Mouse (Mus musculus) ovary, adult 18-20 months (tissue): ENCODE data around the gene Ptpn7.

ENCODE experiments used
- DNase-seq: peaks from one replicate; pipeline ENCODE4 v3.0.0; 2022; ENCODE audit warnings: low spot score, mixed read lengths

Ptpn7 gene

DNA sequence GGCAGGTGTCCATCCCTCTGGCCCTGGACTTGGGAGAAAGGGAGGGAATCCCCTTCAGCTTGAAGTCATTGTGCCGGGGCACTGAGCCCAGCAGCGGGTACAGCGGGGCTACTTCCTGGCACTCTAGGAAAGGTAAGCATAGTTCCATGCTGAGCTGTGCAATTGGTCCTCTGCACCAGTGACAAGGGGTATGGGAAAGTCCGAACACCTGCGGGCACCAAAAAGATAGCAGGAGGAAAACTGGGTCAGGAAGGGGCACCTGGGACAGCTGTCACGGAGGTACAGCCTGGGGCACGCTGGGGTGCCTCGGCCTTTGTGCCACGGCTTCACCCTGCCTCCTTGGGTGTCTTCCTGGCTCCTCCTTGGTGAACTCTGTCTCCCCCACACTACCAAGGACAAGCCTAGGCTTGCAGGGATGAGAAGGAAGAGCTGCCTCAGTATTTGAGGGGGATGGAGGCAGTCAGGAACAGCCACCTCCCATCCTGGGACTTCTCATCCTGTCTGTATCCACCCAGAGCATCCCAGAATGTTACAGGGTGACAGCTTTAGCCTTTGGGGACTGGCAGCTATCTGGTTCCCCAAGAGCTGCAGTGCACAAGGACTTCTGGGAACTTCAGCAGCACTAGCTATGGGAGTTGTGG, 2.8 kb upstream of the Ptpn7 start:
- no peak for DNase-seq

DNA sequence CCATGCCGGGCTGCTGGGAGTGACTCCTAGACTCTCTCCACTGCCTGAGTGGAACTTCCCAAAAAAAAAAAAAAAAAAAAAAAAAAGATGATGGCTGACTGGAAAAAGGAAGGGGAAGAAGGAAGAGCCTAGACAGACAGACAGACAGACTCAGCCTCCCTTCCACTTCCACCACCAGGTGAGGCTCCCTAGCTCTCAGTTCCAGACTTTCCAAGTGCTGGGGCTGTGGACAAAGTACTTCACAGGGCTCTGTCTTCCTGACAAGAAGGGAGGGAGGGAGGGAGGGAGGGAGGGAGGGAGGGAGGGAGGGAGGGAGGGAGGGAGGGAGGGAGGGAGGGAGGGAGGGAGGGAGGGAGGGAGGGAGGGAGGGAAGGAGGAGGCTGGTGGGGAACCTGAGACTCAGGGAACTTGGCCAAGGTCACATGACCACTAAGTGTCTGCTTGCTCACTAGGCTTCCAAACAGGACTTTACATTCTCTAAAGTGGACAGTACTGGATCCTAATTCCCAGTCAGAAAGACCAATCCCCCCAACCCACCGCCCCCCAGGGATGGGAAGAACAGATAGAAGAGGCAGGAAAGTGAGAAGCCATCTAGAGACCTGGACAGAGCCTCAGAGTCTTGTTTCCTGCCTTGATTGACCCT, 2.0 kb upstream of the Ptpn7 start:
- DNase-seq = no peak

GRCm38 (mm10) chr1:135131034-135131433, 1.5 kb upstream of the Ptpn7 start:
- no peak for DNase-seq

DNA sequence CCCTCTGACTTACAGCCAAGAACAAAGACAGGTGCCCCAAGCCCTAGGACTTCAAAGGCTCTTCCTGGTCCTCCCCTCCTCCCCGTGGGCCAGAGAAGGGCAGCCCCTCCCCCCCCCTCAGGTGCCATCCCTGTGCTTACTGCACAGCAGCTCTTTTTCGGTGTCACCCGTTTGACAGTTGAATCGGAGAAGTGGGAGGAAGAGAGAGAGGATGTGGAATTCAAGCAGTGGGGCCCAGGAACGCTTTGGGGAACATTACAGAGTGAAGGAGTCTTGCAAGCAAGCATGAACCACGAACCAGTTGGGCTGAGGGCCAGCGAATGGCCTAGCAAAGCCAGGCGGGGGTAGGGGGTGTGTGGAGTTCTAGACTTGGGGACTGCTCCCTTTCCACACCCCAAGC, 940 bp upstream of the Ptpn7 start:
- DNase-seq = no peak

- DNase-seq = no peak
Observed at GRCm38 (mm10) chr1:135132893-135133369, 431 bp downstream of the Ptpn7 start.

DNA sequence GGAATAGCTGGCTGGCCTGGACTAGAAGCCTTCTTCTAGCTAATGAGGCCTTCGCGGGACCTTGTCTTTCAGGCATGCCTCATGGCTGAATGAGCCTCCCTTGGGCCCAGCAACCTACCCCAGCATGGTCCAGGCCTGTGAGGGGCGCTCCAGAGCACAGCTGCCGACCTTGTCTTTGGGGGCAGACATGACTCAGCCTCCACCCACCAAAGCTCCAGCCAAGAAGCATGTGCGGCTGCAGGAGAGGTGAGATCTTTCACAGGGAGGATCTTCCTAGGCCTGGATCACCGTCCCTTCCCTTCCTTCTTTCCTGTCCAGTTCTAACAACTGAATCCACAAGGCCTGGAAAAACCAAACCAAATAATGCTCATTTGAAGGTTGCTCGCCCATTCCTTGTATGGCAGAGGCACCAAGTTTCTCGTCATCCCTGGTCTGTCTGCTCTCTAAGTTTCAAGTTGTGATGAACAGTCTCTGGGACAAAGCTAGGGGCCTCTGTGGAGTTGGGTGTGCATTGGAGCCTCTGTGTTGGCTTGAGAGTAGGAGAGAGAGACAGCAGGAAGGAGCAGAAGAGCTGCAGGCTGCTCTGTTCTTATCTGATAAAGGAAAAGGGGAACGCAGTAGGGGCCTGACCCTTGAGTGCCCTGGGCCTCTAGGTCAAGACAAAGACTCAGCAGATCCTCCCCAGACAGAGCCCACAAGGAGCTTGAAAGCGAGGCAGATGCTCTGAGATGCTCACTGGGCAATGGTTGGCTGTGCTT, 1.4 kb downstream of the Ptpn7 start:
- no peak for DNase-seq

DNA sequence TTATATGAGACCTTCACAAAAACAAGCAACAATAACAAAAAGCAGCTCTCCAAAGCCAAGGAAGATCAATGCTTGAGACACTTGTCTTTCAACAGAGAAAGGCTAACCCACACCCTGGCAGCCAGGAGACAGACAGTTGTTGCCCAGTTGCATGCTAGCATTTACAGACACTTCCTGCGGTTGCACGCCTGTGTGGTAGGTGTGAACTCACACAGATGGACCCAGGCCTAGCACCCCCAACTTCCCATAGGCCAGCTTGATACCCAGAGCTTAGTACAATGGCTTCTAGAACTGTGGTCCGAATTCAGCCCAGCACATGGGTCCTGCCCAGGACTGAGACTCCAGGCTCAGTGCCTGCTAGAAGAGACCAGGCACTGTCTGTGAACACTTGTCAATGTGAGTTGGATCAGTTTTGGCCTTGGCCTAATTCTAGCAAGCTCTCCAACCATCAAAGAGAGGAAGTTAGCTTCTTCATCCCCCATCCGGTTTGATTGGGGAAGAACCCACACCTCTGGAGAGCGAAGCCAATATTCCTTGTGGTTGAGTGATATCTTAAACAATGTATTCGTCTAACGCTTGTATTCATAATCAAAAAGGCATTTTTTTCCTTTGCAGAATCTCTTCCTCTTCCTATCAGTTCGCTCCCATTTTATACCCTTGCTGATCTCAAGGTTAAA, 2.7 kb downstream of the Ptpn7 start:
- no peak for DNase-seq

DNA sequence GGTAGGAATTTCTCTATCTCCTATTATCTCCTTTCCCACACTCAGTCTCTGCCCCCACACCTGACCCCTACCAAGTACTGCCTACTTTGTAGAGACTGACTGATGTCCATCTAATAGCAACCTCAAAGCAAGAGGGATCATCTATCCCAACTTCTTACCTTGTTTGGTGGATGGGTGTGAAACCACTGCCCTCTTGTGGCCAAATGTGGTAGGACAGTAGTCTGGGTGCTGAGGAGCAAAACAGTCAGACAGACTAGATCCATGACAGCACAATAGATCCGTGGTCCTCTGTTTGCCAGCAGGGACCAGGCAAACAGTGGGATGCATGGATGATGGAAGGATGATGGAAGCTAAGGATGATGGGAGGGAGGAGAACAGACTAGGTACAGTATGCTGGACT, 4.0 kb downstream of the Ptpn7 start:
- no peak for DNase-seq

DNA sequence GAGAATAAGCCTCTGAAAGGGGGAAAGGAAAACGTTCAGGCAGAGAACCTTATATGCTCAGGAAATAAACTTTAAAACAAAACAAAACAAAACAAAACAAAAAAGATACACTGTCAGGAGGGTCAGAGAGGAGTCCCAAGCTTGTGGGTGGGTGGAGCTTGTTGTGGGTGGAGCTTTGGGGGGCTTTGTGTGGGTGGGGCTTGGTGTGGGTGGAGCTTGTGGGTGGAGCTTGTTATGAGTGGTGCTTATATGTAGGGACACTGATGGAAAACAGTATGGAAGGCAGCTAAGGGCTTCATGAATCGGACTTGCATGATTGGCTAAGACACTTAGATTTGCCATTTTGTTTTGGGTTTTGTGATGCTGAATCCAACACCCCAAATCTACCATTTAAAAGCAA, 7.4 kb downstream of the Ptpn7 start:
- no peak for DNase-seq

DNA sequence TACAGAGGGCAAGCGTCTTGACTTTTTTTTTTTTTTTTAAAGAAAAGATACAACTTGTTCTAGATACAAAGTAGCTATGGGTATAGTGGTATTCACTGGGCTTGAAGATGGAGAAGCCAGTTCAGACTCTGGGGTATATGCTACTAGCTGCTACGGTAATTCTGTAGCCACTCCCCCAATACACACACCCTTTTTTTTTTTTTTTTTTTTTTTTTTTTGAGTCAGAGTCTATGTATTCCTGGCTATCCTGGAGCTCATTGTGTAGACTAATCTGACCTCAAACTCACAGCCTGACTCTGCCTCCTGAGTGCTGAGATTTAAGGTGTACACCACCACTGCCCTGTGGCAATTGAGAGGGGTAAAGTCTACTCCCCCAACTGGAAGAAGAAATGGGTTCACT, 10.0 kb downstream of the Ptpn7 start:
- no peak for DNase-seq

GRCm38 (mm10) chr1:135143940-135144339, 11.4 kb downstream of the Ptpn7 start:
- no peak for DNase-seq

DNA sequence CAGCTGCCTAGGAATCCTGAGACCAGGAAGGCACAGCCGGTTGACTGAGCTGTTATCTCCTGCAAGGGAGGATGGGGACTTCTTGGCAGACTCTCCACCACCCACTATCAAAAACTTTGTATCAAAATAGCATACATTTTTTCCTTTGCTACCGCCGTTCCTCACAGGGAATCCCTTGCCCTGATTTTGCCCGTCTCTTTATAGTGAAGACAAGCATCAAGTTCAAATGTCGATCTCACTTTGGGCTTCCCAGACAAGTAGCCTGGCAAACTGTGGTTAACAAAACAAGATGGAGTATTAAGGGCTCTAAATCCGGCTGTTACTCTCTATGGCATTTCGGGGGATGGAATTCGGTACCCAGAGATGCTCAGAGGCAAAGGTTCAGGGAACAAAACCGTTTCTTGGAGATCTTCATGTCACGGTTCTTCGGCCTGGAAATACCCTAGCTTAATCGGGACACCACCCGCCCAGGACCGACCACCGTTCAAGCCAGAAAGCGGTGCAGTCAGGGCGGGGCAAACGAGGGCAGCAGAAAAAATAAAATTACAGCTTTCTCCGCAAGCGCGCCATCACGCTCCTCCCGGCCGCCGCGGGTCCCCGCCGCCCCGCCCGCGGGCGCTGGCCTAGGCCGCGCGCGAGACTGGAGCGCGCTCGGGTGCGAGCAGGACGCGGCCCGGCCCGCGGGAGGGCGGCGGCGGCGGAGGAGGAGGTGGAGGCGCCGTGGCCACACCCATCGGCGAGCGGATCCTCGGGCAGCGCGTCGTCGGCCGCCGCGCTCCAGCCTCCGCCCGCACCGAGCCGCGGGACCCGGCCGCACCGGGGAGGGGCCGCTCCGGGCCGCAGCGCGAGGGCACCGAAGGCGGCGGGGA, 13.8 kb downstream of the Ptpn7 start, which contains the start of gene Arl8a:
TSS of gene Arl8a (plus strand) at position 748 of the 869 bp plus-strand sequence.
- peak; percentile 80 for DNase-seq

DNA sequence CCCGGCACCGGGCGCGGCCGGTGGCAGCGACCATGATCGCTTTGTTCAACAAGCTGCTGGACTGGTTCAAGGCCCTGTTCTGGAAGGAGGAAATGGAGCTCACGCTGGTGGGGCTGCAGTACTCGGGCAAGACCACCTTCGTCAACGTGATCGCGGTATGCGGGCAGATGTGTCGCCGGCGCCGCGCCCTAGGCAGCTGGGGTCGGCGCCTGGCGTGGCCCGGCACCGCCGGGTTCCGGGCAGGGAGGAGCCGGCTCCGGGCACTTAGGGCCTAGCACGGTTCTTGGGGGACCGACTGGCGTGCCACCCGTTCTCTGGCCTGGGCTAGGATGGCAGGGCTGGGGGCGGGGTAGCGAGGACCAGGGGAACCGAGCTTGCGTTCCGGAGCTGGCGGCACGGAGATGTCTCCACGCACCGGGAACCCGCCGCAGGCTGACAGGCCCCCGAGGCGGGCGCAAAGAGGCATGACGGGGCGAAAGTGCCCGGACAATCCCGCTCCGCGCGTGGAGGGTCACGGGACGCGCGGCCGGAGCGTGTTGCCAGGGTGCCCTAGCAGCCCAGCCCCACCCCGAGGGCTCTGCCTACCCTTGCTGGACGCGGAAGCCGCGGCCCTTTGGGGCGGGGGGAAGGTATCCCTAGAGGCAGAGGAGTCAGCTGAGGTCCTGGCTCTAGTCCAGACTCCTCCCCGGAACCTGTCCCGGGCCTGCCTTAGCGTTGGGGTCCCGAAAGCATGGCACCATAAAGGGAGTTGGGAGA, 14.6 kb downstream of the Ptpn7 start:
- peak; percentile 85 for DNase-seq

- DNase-seq = no peak
Observed at GRCm38 (mm10) chr1:135147702-135148058, 15.2 kb downstream of the Ptpn7 start.

DNA sequence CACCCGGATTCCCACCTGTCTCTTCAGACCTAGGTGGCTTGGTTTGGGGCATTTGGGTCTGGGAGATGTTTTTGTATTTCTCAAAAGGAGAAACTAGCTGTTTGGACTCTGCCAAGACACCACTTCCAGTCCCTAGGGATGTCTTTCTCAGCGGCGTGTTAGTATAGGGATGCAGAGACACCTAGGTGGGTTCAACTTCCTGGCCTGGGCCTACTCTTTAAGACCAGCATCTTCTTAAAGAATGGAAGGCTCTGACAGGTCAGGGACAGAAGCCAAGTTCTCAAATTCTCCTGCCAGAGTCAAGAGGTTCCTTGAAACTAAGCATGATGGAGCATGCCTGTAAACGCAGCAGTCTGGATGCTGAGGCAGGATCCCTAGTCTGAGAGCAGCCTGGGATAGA, 16.0 kb downstream of the Ptpn7 start:
- DNase-seq = no peak

GRCm38 (mm10) chr1:135148996-135149395, 16.5 kb downstream of the Ptpn7 start:
- DNase-seq = no peak

GRCm38 (mm10) chr1:135154011-135154410, 21.5 kb downstream of the Ptpn7 start:
- DNase-seq = no peak

DNA sequence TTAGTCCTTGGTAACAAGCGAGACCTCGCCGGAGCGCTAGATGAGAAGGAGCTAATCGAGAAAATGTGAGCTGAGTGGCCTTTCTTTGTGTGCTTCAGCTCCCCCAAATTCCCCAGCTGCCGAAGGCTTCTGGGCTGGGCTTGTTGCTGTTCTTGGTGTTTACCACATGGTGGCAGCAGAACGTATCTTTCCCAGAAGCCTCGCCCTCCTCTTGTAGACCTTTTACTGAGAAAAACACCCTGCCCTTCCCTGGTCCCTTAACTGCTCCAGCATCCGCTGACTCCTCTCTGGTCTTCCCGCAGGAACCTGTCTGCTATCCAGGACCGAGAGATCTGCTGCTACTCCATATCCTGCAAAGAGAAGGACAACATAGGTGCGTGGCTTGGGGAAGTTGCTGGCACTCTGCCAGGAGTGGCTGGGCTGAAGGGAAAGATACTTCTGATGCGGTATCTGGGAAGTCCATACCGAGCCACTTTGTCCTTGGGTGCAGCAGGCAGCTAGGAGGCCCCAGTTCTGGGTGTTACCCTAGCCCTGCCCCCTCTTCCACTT, 22.0 kb downstream of the Ptpn7 start:
- peak; percentile 63 for DNase-seq

- no peak for DNase-seq
Observed at GRCm38 (mm10) chr1:135156300-135156699, 23.8 kb downstream of the Ptpn7 start.

DNA sequence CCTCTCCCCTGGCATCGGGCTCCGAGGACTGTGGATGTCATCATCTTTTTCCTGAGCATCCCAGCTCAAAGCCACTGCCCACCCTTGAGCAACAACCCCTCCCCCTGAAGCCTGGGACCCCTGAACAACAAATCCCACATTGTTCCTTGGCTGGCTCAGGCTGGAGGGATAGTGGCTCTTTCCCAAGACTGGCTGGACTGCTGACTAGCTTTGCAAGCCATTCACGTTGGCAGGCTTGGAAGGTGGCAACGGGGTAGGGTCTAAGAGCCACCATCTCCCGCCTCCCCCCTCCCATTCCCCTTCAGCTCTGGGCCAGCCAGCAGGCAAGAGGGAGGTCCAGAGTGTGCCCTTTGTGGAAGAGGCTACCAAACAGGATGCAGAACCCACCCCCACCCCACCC, 26.1 kb downstream of the Ptpn7 start:
- no peak for DNase-seq

DNA sequence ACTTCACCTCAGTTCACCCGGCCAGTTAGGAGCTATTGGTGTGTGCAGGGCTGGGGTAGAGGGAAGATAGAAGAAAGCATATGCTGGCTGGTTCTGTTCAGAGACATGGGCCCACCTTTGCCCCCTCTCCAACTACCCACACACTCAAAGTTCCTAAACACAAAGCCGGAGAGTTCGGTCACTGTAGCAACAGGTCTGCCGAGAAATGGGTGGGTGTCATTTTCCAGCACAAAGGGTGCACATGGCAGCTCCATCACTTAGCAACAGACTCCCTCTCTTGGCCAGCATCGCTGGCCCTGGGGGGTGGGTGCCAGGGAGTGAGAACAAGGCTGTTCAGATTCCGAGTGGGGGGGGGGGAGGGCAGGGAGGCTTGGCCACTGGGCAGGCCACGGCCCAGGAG, 26.6 kb downstream of the Ptpn7 start:
- DNase-seq = no peak
